Mouse (Mus musculus) layer of hippocampus, postnatal 14 days (tissue): ENCODE results near the gene Igsf3. TPM values are rescaled to one million over a fixed set of nuclear protein-coding genes. Genes with fewer than 3 reads are reported as not detected.

ENCODE experiments used
- DNase-seq, 2 experiments: peaks; one replicate each; pipeline ENCODE4 v3.0.0; 2021 to 2022; ENCODE audit warnings: low spot score in 2 of 2, mixed read lengths in 1 of 2
- total RNA-seq, 2 experiments: library from RNA; stranded (reverse); gene quantifications; 2 replicates each; pipeline ENCODE4 v1.2.3; 2021

Igsf3 gene
- total RNA-seq, 2 experiments from 2014 or later = 33.2 to 35.5 TPM

DNA sequence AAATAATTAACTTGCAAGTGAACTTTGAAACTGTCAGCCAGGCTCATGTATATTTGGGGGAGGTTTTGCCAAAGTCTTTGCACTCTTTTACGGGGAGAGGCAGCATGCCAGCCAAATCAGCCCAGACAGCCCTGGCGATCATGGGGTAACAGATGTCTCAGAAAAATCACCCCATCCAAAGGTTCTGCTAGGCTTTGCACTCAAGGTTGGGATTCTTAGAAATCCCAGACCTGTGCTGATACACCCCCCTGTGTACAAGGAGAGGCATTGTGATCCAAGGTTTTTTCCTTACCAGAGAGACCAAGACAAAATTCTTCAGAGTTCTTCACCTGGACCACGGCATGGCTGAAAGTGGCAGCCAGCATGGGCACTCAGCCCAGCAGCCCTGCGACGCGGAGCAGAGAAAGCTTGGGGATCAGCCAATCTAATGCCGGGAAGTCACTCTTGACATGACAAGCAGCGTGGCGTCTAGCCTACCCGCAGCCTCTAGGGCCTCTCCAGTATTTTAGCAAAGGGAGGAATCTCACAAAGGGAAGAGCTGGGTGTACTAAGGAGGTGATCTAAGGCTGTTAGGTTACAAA is 7.5 kb upstream of the Igsf3 start:
- peak in 1 of 2 experiments; percentile 49 for DNase-seq

DNA sequence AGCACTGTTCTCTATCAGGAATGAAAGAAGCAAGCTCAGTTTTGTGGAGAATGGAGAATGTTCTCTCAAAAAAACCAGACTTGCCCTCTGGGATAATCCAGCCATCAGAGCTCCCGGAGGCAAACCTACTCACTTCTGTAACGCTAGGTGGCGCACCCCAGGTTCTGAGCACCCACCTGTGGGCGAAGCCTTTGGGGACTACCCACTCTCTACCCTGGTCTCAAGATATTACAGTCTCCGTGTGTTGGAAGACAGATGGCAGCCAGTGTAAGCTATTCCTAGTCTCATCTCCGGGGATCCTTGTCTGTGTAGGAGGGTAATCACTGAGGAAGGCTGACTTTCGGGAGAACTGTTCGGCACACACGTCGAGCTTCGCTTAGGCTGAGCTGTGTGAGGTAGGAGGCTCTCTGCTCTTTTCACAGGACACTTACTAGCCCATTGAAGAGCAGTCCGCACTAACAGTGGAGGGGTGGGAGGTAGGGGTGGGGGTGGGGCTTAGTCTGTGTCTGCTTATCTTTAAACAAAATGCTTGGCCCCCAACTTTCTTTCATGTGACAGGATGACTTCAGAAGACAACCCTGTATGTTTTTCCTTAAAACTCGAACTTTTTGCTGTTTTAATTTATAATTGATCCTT is 4.4 kb upstream of the Igsf3 start:
- peak in 1 of 2 experiments; percentile 63 for DNase-seq

DNA sequence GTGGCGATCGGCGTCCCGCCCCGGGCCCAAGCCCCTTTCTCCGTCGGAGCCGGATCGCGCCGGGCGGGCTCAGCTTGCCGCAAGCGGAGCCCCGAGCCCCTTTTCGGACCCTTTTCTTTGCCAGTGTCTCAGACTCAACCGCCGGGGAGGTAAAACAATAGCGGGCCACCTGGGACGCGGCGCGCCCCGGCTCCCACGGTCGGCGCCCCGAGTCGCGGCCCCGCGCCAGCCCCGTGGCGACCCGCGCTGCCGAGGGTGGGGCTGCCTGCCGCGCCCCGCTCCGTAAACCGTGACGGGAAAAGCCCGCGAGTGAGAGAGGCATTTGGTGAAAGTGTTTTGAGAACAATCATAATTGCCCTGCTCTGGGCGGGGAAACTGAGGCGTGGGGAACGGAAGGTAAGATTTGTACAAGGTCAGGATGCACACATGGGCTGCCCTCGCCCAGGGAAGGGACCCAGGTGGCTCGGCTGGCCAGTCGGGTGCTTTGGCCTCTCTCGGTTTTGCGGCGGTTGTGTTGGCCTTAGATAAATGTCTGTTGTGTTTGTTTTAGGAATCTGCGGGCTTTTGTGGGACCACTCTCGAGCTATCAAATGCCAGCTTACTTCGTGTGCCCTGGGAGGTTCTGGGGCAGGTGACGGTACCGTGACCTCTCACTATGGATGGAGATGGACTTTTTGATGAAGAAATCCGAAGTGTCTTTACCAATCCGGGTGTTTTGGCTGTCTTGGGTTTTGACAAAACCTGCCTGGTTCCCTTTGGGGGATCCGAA is 557 bp downstream of the Igsf3 start:
- DNase-seq = no peak

DNA sequence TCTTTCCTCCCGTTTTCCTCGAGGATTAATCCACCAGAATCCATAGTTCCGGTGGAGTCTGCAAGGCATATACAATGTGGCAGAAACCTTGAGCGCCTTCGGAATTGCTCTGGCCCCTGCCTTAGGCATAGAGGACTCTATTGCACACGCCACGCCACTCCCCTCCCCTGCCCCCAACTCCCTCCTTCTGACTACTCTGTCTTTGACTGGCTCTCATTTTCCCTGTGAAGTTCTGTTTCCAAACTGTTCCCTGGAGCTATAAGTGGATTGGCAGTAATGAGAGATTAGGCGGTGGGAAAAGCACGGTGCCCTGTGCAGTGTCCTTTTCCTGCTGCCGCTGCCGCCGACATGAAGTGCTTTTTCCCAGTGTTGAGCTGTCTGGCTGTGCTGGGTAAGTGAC is 1.2 kb downstream of the Igsf3 start:
- no peak for DNase-seq

DNA sequence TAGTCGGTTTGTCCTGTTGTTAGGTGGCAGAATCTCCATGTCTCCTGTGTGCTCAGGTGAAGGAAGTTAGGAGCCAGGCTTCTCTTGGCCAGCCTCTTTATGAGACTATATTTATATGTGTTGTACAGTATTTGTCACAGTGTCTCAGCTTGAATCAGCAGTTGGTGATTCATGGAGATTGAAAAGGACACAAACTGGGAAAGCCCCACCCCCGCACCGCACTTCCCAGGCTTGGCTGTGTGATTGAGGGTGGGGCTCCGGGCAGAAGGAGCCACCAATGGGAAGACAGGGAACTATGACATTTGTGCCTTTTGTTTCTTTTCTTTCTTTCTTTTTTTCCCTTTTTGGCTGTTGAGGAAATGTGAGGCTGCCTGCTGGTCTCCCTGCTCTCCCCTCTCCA is 2.9 kb downstream of the Igsf3 start:
- peak; percentile 52 to 75 for DNase-seq

DNA sequence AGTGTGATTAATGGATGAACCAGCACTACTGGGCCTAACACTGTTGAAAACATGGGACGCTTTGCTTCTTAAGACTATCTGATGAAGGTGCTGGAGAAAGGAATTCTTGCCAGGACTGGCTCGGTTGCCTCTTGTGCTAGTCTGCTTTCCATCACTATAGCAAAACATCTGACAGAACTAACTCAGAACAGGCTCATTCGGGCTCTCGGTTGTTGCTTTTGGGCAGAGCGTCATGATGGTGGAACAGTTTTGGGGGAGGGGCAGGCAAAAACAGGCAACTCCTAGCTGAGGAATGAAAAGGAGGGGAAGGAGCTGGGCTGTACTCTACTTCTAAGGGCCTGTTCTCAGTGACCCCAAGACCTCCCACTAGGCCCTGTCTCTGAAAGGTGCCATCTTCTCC is 4.8 kb downstream of the Igsf3 start:
- DNase-seq = no peak

DNA sequence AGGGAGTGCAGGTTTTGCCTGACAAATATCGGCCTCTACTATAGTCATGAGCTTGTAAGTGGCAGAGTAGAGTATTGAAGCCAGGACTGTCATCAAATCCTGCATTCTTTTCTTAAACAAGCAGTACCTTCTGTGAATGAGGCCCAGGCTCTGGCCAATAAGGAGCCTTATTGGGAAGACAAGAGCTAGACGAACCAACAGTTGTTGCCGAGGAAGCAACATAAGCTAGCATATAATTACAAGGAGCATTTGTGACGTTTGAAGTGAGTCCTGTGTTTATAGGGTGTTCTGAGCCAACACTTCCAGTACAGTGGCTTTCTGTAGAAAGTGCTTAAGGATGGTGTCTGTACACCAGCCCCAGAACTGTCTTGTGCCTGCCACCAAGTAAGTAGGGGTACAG is 5.9 kb downstream of the Igsf3 start:
- no peak for DNase-seq

DNA sequence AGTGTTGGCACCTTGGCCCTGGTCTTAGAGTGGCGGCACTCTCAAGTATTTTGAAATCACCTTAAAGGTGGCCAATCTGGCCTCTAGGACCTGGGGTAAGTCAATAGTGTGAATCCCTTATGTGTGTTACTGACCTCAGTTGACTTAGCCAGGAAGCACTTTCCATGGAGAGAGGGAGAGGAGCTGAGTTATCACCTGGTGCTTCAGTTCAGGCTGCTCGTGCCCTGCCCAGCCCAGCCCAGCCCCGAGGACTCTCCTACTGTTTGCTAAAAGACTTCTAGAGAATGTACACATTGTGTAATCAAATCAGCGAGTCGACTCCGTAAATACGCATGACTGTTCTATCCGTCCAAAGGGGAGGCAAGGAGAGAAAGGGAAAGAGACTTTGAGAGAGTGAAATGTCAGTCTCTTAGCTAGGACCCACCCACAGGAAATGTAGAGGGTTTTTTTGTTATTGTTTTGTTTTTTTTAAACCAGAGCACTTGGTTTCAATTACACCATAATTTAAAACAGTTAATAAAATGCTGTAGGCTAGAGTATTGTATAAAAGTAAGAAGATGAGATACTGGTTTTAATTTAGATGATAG is 9.6 kb downstream of the Igsf3 start:
- no peak for DNase-seq

DNA sequence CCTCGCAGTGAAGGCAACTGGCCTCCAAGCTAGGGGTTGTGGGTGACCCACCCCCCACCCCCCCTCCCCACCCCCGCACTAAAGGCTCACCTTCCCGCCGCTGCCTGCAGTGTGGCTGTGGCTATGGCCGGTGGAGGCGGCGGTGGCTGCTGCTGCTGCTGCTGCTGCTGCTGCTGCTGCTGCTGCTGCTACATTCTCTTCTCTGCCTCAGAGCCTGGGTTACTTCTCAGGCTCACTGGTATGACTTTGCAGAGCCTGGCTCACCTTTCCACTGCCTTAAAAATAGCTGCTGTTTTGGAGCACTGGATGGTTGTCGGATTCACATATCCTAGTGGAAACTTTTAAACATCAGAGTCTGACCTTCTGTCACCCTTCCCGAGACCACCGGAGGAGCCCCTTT is 11.0 kb downstream of the Igsf3 start:
- no peak for DNase-seq

DNA sequence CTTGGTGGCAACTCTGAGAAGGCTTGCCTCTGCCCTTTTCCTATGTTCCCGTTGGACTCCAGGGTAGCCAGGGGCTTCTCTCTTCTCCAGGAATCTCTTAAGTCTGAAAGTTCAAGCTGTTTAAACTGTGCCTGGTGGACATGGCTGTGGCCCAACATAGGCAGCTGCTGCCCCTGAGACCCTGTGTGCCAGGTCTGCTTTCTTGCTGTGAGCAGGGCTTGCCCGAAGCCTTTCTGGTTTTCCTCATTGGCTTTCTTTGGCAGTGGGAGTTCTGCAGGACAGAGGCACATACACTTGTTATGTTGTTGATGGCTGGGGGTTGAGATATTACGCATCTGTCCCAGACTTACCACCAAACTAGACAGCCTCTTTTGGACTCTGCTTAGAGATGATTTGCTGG is 12.7 kb downstream of the Igsf3 start:
- DNase-seq = no peak

DNA sequence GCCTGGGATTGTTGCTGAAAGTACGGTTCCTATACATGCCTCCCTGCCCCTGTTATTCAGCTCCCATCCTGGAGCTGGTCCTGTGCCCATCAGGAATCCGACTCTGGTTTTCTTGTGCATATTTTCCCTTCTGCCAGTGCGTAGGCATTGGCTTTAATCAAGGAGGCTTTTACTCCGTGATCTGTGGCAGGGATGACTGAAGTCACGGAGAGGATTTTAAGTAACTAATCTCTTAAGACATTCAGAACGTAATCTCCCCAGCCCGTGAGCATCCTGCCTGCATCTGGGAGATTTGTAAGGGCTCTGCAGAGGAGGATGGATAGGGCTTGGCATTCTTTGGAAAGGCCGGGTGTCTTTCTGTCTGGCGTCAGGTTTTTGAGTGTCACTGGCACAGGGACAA is 13.6 kb downstream of the Igsf3 start:
- DNase-seq = no peak

DNA sequence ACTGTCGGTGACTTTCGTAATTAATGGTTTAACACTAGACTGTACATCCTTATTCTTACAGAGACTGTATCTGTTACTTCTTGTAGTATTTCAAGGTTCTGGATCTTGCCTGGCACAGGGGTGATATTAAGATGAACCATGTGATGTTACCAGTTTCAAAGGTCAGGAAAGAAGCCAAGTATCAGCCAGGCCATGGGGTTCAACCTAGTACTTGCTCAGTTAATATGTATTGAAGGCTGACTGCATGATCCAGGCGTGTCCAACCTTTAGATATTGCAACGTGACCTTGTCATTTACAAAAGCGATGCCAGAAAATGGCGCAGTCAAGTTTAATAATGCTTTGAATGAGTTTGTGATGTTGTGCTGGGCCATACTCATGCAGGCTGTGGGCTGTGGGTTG is 15.1 kb downstream of the Igsf3 start:
- DNase-seq = no peak

DNA sequence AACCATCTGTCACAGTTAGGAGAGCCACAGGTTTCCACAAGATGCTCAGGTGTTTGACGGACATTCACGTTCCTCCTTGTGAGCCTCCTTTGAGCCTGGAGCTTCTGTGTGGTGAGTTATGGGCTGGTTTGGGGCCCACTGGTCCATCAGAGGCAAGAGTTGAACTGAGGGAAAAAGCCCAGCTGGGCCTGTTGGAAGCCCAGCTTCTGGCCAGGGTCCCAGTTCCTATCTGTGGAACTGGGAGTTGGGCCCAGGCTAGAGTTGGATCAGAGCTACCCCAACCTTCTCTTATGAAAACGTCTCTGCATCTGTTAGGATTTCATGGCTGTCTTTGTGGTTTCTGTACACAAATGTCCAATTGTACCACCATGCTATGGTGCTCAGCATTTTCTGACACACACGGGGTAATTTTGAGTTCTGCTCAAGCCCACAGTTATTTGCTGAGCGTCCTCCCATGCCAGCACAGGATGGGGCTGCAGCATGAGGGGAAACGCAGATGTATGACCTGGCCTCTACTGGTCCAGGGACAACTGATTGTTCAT is 16.3 kb downstream of the Igsf3 start:
- DNase-seq = no peak

DNA sequence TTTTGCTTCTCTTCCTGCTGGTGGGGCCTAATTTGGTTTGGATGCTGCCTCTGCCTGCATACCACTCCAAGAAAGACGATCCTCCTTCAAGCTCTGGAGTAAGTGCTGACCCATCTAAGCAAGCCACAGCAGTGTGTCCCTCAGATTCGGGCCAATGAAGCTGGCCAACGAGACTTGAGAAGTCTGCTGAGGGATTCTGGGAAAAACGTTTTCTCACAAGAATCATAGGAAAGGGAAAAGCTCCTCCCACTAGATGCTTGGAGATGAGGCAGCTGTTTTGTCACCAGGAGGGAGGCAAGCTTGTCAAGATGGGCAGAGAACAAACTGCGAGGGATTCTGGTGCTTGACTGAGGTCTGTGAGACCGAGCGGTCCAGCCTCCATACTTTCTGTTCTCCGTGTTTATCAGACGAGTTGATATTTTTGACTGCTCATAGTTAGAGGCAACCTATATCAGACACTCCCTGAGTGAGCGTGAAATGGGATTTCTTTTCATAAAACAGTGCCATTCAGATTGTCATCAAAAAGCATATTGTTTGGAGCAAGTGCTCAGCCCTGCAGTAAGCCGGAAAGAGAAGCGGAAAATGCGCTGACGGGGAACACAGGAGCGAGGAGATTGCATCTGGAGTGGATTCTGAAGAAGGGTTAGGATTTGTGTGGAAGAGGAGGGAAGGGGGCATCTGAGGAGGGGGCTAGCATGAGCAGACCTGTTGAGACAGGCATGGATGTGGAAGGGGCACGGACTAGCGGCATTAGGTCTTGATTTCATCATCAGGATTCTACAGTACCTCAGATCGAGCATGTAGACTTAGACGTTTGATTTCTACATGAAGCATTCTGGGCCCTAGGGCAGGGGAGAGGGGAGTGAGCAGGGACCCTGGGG is 17.0 kb downstream of the Igsf3 start:
- no peak for DNase-seq

DNA sequence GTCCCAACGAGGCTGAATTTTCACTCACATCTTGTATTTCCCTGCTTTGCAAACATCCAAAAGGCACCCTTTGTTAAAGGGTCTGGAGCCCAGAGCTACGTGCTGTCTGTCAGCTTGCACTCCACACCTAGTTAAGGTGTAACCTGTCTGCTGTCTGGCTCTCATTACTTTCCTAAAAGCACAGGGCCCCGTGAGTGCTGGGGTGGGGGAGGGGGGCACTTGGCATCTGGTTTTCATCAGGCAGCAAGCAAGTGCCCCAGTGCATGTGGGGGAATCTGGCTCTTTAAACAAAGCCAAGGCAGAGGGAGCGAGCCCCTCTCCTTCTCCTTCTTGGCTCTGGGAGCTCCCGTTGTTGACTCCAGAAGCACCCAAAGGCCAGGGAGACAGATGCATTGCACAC is 18.5 kb downstream of the Igsf3 start:
- no peak for DNase-seq

DNA sequence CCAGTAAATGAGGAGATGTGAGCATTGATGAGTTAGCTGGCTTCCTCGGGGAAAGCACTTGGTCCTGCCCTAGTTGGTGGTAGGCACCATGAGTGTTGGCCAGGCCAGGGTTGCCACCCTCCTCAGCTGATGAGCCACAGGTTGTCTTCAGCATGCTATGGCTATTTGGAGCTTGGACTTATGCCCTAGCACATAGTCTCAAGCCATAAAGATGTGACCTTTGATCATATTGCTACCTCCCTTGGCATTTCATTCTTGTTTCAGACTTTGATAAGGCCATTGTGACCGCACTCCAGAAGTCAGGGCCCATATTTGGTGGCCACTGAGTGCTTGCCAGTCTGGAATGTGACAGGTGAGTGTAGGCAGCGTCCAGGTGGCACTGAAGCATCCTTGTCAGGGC is 19.2 kb downstream of the Igsf3 start:
- no peak for DNase-seq

DNA sequence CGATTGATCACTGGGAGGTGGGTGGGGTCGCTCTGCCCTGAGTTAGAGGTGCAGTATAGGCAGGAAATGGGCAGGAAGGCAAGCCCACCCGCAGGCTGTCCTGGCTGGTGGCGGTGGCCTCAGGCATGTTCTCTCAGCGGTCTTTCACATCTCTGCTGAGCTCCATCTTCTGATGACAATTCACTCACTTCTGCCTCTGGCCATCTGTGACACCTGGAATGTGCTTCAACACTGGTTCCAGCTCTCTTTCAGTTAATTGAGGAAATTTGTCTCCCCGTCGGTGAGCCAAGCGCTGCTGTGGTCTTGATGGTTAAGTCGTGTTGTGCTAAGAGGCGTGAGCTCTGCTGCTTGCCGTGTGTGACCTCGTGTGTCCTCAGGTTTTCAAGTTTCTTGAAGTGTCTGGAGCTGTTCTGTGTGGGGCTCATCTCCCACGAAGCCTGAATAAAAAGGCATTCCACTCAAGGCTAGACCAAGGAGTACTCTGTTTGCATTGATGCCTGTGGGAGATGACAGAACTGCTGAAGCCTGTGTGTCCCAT is 19.9 kb downstream of the Igsf3 start:
- DNase-seq = no peak

DNA sequence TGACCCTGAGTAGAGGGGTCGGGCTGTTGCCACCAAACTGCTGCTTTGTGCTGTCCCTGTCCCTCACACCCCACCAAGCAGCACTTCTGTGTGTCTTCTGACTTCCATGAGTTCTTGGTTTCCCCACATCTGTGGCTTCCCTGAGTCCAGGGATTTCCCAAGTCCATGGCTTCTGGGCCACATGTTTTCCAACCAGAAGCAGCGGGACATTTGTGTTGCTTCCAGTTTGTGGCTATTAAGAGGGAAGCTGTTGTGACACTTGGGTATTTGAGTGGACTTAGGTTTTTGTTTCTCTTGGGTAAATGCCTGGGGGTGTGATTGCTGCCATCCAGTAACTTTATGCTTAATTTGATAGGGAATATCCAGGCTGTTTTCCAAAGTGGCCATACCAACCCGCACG is 20.5 kb downstream of the Igsf3 start:
- DNase-seq = no peak

DNA sequence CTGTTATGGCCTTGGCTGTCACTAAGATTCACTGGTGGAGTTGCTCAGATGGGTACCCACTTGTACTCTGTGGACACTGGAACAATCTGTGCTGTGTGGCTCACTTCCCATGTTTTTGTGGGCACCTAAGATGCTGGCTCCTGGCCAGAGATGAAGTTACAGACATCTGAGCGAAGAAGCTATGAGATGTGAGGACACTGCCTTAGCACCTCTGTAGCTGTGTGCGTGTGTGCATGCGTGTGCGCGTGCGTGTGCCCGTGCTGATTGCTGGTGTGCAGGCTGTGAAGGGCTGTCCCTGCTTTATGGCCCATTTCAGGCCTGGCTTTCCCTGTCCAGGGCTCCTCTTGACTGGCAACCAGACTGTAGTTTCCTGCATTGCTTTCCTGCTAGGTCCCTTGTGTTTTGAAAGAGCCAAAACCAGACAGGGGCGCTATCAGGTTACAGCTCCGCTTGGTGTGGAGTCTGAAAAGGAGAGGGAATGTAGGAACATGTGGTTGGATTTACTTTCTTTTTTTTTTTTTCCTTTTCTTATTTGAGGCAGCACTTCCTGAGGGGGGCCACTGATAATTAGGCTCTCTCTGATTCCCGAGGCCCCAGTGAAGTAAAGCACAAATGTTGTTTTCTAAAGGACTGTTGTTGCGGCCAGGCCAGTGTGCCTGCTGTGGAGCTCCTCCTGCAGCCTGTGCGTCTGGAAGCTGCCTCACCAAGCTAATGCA is 21.3 kb downstream of the Igsf3 start:
- no peak for DNase-seq

DNA sequence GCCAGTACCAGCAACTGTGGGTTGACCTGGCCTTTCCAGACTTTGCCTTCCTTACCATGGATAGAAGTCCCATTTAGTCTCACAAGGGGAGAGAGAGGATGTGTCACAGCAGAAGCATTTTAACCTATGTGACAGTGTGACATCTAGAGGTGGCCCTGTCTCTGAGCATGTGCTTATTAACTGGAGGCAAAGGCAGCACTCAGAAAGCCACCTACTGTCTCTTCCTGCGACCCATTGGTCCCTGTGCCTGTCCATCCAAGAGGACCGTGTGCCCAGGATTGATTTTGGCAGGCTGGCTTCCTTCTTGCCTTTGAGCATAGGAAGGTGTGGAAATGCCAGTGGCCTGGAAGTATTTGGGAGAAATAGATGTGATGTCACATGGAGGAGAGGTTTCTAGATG is 22.0 kb downstream of the Igsf3 start:
- DNase-seq = no peak
